Mouse (Mus musculus): ENCODE measurements at regions not wholly inside any gene's neighbourhood (a gene's known extent, or its start where the extent isn't known, plus 50 kb on each side); places are given as distances from the start of the nearest gene placed in this dataset.

- no peak for TF ChIP-seq CTCF (IDR thresholded peaks at IDR 0.05; ENCODE audit: control insufficient read depth, insufficient read depth, insufficient replicate concordance, low read depth, low read length)
- no peak for TF ChIP-seq POLR2A (IDR thresholded peaks at IDR 0.05; ENCODE audit: control insufficient read depth, low read depth, low read length)
Observed at GRCm38 (mm10) chr2:50649656-50650055, 353.1 kb upstream of the Mmadhc start.

Data from testis, adult 2 months (tissue).